Mouse (Mus musculus) heart, adult 2 months (tissue): ENCODE data around the gene Apobec3. TPM values are rescaled to one million over a fixed set of nuclear protein-coding genes. Genes with fewer than 3 reads are reported as not detected.

ENCODE experiments used
- DNase-seq, 2 experiments: peaks; one replicate each; pipeline ENCODE4 v3.0.0; 2021
- H3K27ac ChIP-seq: fragments of 200-600 bp; 2 replicates; pipeline ENCODE4 v1.8.1; 2022
- H3K27me3 ChIP-seq: fragments of 200-500 bp; 2 replicates; pipeline ENCODE4 v1.6.1; 2012; ENCODE audit warnings: mild to moderate bottlenecking, low read length, inconsistent platforms, mixed read lengths; ENCODE audit not compliant: control insufficient read depth, insufficient read depth
- H3K36me3 ChIP-seq: fragments of 200-500 bp; 2 replicates; pipeline ENCODE4 v1.6.1; 2012; ENCODE audit warnings: low read length, inconsistent platforms; ENCODE audit not compliant: control insufficient read depth, insufficient read depth
- H3K4me1 ChIP-seq: fragments of 200-500 bp; 2 replicates; pipeline ENCODE4 v1.6.1; 2011; ENCODE audit warnings: low read length; ENCODE audit not compliant: control insufficient read depth, insufficient read depth
- H3K4me3 ChIP-seq: fragments of 200-600 bp; 2 replicates; pipeline ENCODE4 v1.8.1; 2022
- H3K79me2 ChIP-seq: fragments of 200-500 bp; replicated peaks from 2 replicates; pipeline ENCODE4 v1.6.1; 2012; ENCODE audit warnings: mild to moderate bottlenecking, inconsistent platforms, low read length, moderate library complexity, mixed read lengths; ENCODE audit not compliant: control insufficient read depth, insufficient read depth
- H3K9ac ChIP-seq: fragments of 200-500 bp; 2 replicates; pipeline ENCODE4 v1.6.1; 2012; ENCODE audit warnings: low read depth, mild to moderate bottlenecking, control low read depth, inconsistent platforms, low read length, mixed read lengths
- CTCF ChIP-seq: fragments of 200-600 bp; IDR thresholded peaks from 2 replicates; pipeline ENCODE4 v1.8.1; 2022; ENCODE audit warnings: antibody characterized with exemption, mild to moderate bottlenecking, moderate library complexity
- EP300 ChIP-seq: fragments of 200-500 bp; IDR thresholded peaks from 2 replicates; pipeline ENCODE4 v1.6.1; 2011; ENCODE audit warnings: low read depth, low read length, control low read depth; ENCODE audit not compliant: insufficient read depth
- POLR2A ChIP-seq: fragments of 200-500 bp; IDR thresholded peaks from 2 replicates; pipeline ENCODE4 v1.6.1; 2011; ENCODE audit warnings: mild to moderate bottlenecking, low read depth, low read length, control low read depth; ENCODE audit not compliant: insufficient read depth
- WGBS: fragments of 180-500 bp; shearing (Covaris S2); methylation state at CpG from one replicate; pipeline ENCODE4 v1.1.7; 2018; 5-methylcytosine and 5-hydroxymethylcytosine counted together
- intact Hi-C: fragments of 180-260 bp; cut with DNase I; formaldehyde crosslinking; loops from one replicate; pipeline ENCODE4 v1.15.1; 2025
- polyA plus RNA-seq: library from polyadenylated mRNA; depleted of rRNA; stranded (reverse); fragments of >200 nt; gene quantifications from 2 replicates; pipeline ENCODE4 v1.2.3, GENCODE M21; 2012
- total RNA-seq, 2 experiments: library from RNA; stranded (reverse); gene quantifications; 2 replicates each; pipeline ENCODE4 v1.2.3; 2021

Gene Apobec3
- total and polyA plus RNA-seq, 3 experiments = 6.8 to 13.9 (median 7.1) TPM

GRCm38 (mm10) chr15:79859821-79860220 is 31.6 kb upstream of the Apobec3 start:
- no peak for TF ChIP-seq POLR2A
- no peak for TF ChIP-seq CTCF
- TF ChIP-seq EP300 = no peak
- WGBS = 78% methylated on average over 9 of the region's 9 CpGs
- intact Hi-C loops = no loop called here

DNA sequence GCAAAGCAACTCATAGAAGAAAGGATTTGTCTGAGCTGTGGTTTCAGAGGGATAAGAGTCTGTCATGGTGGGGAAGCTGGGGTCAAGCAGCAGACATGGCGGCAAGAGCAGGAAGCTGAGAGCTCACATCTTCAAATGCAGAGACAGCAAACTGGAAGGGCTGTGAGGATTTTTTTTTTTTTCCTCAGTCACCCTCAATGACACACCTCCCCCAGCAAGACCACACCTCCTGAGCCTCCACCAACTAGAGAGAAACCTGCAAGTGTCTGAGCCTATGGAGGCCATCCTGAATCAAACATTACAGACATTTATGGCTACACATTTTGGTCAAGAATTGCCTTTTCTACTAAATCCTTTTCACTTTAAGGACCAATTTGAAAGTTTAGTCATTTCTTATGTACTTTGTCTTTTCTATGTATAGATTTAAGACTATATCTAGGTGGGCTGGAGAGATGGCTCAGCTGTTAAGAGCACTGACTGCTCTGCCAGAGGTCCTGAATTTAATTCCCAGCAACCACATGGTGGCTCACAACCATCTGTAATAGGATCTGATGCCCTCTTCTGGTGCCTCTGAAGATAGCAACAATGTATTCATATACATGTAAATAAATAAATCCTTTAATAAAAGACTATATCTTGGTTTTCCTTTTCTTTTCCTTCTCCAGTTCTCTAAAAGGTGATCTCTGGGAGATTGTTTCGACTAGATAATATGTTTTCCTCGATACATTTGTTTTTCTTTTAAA is 24.0 kb upstream of the Apobec3 start:
- WGBS = 73% methylated on average over 3 of the region's 3 CpGs
- intact Hi-C loops = no loop called here

More at GRCm38 (mm10) chr15:79859821-79860220, 31.6 kb upstream of the Apobec3 start:
- Histone ChIP-seq H3K27me3 (no peaks in the 10 kb centered on the region), H3K27ac (no peak overlapping the region), H3K9ac (no peak overlapping the region), H3K4me3 (no peak overlapping the region), H3K79me2 (no peaks in the 10 kb centered on the region), H3K4me1 (no peaks in the 10 kb centered on the region), H3K36me3 (no peaks in the 10 kb centered on the region)
- DNase-seq = no peak

DNA sequence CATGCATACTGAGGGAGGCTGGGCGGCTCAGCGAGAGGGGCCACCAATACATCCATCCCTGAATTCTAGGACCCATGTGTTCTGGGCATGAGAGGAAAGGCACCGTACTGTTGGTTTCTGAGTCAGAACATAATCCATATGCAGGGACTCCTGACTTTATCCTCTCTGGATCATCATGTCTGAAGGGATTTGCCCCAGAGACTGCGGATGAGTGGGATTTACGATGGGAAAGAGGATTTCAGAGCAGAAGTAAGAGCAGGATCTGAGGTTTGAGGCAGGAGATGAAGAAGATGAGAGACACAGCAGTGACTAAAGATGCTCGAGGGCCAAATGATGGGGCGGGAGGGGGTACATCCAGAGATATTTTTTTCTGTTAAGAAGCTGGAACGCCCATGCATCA is 17.9 kb upstream of the Apobec3 start:
- 92% methylated on average over 8 of the region's 8 CpGs for WGBS
- no peaks in the 10 kb centered on the region for H3K79me2 ChIP-seq
- no peaks in the 10 kb centered on the region for H3K27me3 ChIP-seq

More for the DNA sequence above, 24.0 kb upstream of the Apobec3 start:
- H3K4me3 ChIP-seq = no peak overlapping the region
- H3K9ac ChIP-seq = no peak overlapping the region
- no peaks in the 10 kb centered on the region for H3K27me3 ChIP-seq
- TF ChIP-seq POLR2A (no peak), CTCF (no peak; the same call in 1 of the 2 replicates), EP300 (no peak)
- H3K4me1 ChIP-seq = no peaks in the 10 kb centered on the region
- no peak overlapping the region for H3K27ac ChIP-seq
- DNase-seq = no peak
- no peaks in the 10 kb centered on the region for H3K79me2 ChIP-seq
- no peaks in the 10 kb centered on the region for H3K36me3 ChIP-seq

DNA sequence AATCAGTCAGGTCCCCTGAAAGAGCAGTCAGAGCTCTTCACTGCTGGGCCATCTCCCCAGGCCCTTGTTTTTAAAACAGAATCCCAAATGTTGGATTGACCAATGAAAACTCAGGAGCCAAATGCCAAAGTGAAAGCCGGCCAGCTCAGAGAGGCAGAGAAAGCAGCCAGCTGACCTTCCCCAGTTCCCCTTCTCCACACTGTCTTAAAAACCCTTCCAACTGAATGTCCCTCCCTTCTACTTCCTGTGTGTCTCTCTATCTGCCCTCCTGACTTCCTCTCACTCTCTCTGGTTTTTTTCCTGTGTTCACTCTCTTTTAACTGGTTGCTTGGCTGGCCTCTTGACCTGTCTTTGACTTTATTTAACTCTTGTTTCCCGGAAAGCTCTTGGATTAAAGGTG is 17.5 kb upstream of the Apobec3 start:
- Histone ChIP-seq H3K27ac (no peak overlapping the region), H3K4me1 (peaks cover 3% of the 10 kb centered on the region), H3K79me2 (no peaks in the 10 kb centered on the region), H3K9ac (no peak overlapping the region), H3K36me3 (no peaks in the 10 kb centered on the region), H3K27me3 (no peaks in the 10 kb centered on the region), H3K4me3 (no peak overlapping the region)
- TF ChIP-seq EP300 (no peak), CTCF (no peak), POLR2A (no peak)
- intact Hi-C loops = no loop called here
- DNase-seq = no peak
- WGBS = 31% methylated on average over 2 of the region's 2 CpGs

More for the DNA sequence above, 17.9 kb upstream of the Apobec3 start:
- no peak overlapping the region for H3K27ac ChIP-seq
- DNase-seq = no peak
- H3K4me1 ChIP-seq = peaks cover 1% of the 10 kb centered on the region; the same call in 1 of the 2 replicates
- H3K9ac ChIP-seq = no peak overlapping the region
- no peak overlapping the region for H3K4me3 ChIP-seq
- H3K36me3 ChIP-seq = no peaks in the 10 kb centered on the region
- no peak for TF ChIP-seq CTCF
- TF ChIP-seq POLR2A = no peak
- no peak for TF ChIP-seq EP300
- intact Hi-C loops = no loop called here

GRCm38 (mm10) chr15:79875261-79875995 is 16.0 kb upstream of the Apobec3 start:
- Histone ChIP-seq H3K4me1 (peaks cover 3% of the 10 kb centered on the region), H3K9ac (no peak overlapping the region), H3K79me2 (no peaks in the 10 kb centered on the region), H3K36me3 (no peaks in the 10 kb centered on the region), H3K4me3 (no peak overlapping the region), H3K27ac (peak overlapping the region; percentile 31; the same call in 1 of the 2 replicates), H3K27me3 (no peaks in the 10 kb centered on the region)
- no peak for DNase-seq
- WGBS = 73% methylated on average over 18 of the region's 18 CpGs
- TF ChIP-seq CTCF = no peak
- TF ChIP-seq POLR2A = no peak
- no peak for TF ChIP-seq EP300
- intact Hi-C loops = no loop called here
